Mouse (Mus musculus): Measurements from ENCODE around the gene Raet1e. TPM values are rescaled to one million over a fixed set of nuclear protein-coding genes. Genes with fewer than 3 reads are reported as not detected.
"Not testable (repeated sequence)": the region's sequence is repeated elsewhere in the genome, so short reads cannot be mapped to it uniquely, and the experiment has no call there.

Gene Raet1e
- total RNA-seq, 2 experiments from 2014 or later = 0.14 TPM; not detected in 1

DNA sequence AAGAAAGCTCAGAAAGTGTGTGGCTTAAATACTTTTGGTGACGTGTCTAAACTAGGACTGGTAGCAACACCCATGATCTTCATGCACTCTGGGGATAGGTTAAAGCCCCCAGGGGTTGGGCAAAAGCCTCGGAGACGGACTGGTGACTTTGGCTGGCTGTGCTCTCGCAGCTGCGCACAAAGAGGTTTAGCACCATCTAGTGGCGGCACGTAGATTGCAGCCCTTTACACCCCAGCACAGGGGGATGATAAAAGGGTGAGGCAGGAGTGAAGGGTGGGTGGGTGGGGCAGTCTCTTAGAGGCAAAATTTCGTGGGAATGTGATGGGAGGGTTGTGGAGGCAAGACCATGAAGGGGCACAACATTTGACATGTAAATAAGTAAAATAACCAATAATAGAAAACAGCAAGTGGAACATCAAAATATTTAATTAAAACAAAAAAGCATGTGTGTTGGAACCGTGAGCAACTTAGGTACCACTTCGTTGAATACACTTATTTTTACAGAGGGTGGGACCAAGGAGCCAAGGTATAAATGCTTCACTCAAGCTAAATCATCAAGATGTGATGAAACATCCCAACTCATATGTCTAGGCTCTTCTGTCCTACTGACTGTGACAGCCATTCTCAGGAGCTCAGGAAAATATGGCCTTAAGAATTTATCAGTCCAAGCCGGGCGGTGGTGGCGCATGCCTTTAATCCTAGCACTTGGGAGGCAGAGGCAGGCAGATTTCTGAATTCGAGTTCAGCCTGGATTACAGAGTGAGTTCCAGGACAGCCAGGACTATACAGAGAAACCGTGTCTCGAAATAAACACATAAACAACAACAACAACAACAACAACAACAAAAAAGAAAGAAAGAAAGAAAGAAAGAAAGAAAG is 5.6 kb downstream of the Raet1e start:
- DNase-seq (ENCODE audit: low spot score) = peak; percentile 63

DNA sequence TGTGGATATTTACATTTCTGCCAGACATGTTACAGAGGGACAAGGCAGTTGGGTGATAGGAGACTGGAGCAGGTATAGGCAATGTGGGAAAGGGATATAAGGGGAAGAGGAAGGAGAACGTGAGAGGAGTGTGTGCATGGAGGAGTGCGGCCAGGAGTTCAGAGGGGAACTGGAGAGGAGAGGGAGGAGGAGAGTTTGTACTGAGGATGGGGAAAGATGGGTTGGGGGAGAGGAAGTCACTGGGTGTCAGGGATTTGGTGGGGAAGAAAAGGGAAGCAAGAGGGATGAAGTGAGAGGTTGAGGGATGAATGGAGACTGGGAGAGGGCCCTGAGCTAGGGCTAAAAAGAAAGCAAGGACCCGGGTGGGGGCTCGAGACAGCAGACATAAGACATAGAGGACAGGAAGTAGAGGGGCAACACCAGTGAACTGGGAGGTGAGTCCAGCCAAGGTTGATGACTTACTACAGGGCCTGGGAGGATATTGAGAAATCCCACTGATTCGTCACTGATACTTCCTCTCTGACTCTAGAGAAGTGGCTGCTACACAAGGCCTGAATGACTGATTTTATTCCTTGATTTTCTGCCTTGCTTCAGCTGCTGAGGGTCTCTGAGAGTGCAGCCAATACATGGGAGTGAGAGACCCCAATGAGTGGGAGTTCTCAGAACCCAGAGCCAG is 7.1 kb downstream of the Raet1e start:
- not testable (repeated sequence) for DNase-seq (ENCODE audit: low spot score)

GRCm38 (mm10) chr10:22166025-22166424 is 7.7 kb downstream of the Raet1e start:
- not testable (repeated sequence) for DNase-seq (ENCODE audit: low spot score)

- not testable (repeated sequence) for DNase-seq (ENCODE audit: low spot score)
These were observed 8.7 kb downstream of the Raet1e start for GRCm38 (mm10) chr10:22167061-22167460.

GRCm38 (mm10) chr10:22169116-22169515 is 10.7 kb downstream of the Raet1e start:
- DNase-seq (ENCODE audit: low spot score) = not testable (repeated sequence)

- DNase-seq (ENCODE audit: low spot score) = not testable (repeated sequence)
These were observed 14.3 kb downstream of the Raet1e start for GRCm38 (mm10) chr10:22172431-22173334.

DNA sequence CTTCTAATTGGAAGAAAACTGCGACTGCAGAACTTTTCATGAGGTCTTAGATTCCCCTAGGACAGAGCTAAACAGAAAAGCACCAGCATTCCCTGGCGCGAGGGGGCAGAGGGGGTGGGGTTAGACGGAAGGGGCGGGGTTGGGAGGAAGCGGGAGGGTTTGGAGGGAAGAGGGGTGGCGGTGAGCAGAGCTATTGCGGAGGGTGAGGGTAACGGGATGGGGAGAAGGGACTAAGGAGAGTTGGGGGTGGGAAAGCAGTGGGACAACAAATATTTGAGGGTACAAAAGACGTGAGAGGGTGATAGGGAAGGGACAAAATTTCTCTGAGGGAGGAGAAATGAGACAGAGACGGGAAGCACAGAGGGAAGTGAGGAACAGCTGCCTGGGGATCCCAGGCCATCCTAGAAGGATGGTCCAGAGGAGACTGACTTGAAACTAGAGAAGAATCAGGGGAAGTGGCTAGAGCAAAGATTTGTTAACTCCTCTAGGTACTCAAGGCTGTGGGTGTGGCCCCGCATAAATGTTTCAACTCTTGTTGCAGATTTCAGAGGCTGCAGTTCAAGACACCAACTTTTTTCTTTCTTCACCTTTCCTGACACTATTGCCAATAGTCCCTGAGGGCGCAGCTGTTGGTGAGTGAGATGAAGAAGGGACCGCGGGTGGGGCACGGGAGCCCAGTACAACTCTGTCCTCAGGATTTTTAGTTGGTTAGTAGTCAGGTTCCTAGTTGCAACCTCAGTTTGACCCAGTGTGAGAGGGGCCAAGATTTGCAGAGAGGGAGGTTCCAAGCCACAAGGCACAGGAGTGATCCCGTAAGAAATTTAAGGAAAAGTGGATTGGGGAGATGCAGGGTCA is 15.2 kb downstream of the Raet1e start:
- DNase-seq (ENCODE audit: low spot score) = not testable (repeated sequence)

DNA sequence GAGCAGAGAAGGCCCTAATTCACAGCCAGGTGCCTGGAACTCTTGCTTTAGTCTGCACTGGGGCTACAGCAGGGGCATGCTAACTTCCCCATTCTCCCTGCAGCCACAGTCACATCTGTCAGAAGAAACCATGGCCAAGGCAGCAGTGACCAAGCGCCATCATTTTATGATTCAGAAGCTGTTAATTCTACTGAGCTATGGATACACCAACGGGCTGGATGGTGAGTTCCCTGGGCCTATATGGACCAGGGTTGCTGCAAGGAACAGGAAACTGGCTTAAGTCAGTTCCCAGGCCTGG is 15.8 kb downstream of the Raet1e start:
- DNase-seq (ENCODE audit: low spot score) = not testable (repeated sequence)

GRCm38 (mm10) chr10:22176515-22176914 is 18.1 kb downstream of the Raet1e start:
- DNase-seq (ENCODE audit: low spot score) = not testable (repeated sequence)

DNA sequence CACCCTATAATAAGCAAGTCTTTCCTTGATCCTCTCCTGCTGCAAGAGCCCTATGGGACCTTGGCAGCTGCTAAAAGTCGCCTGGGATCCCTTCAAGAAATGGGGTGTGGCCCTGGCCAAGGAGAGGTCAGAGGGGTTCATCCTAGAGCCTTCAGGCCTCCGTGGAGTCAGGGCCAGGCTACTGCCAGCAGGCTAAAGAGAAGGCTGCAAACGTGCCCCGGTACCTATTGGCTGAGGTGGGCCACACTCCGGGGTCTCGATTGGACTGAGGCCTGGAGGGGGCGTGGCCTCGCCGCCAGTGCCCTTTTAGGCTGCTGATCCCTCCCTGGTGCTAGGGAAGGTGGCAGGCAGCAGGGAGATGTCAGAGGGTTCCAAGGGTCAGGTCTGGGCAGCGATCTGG is 32.7 kb downstream of the Raet1e start:
- DNase-seq (ENCODE audit: low spot score) = not testable (repeated sequence)

DNA sequence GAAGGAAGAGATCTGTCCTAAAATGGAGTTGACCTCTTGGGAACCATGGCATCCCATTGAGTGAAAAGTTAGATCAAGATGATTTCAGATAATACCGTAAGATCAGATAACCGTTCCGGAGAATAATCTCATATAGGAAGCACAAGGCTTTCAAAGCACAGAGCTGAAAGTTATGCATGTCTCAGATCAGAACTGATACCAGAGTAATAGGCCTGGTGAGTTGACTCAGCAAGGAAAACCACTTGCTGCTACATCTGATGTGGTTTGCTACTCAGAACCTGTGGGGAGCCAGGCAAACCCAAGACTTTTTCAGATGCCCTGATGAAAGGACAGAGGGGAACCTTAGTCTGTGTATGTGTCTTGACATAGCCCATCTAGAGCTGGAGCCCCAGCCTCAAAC is 43.0 kb downstream of the Raet1e start:
- DNase-seq (ENCODE audit: low spot score) = not testable (repeated sequence)

- not testable (repeated sequence) for DNase-seq (ENCODE audit: low spot score)
These were observed 44.6 kb downstream of the Raet1e start for GRCm38 (mm10) chr10:22202784-22203583.

GRCm38 (mm10) chr10:22206443-22206842 is 48.1 kb downstream of the Raet1e start:
- DNase-seq (ENCODE audit: low spot score) = not testable (repeated sequence)

GRCm38 (mm10) chr10:22212012-22212696 is 53.8 kb downstream of the Raet1e start:
- DNase-seq (ENCODE audit: low spot score) = peak; percentile 35

DNA sequence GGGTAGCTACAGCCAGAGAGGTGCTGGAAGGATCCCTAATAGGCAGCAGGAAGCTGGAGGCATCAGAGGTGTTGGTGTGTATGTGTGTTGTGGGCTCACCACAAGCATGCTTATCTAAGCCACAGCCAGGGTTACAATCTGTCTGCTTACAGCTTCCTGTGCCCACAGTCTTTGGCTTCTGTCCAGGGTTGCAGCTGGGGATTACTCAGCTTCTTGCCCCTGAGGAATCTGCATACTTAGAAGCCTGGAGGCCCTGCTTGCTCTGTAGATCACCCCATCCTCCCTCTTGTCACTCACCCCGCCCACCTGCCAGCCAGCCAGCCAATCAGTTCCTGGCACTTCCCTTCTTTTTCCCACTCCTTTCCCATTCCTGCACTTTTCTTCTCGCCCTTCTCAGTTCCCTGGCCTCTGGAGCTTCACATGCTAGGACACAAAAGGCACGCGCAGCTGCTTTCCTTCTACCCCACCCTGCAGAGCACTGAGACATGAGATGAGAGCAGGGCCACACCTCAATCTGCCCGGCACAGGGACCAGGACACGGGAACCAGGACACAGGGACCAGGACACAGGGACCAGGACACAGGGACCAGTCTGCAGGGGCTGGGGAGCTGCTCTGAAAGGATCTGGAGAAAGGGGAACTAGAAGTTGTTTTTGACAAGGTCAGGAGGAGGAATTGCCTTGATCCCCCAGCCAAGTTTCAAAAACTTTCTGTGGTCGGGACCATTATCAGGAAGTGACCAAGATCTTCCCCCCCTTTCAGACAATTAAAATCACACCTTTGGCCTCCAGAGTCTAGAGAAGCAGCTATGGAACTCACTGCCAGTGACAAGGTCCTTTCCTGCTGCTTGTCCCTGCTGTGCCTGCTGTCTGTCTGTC is 65.3 kb downstream of the Raet1e start:
- DNase-seq (ENCODE audit: low spot score) = peak; percentile 18

- DNase-seq (ENCODE audit: low spot score) = no peak
These were observed 106.7 kb downstream of the Raet1e start for GRCm38 (mm10) chr10:22265060-22265459.

DNA sequence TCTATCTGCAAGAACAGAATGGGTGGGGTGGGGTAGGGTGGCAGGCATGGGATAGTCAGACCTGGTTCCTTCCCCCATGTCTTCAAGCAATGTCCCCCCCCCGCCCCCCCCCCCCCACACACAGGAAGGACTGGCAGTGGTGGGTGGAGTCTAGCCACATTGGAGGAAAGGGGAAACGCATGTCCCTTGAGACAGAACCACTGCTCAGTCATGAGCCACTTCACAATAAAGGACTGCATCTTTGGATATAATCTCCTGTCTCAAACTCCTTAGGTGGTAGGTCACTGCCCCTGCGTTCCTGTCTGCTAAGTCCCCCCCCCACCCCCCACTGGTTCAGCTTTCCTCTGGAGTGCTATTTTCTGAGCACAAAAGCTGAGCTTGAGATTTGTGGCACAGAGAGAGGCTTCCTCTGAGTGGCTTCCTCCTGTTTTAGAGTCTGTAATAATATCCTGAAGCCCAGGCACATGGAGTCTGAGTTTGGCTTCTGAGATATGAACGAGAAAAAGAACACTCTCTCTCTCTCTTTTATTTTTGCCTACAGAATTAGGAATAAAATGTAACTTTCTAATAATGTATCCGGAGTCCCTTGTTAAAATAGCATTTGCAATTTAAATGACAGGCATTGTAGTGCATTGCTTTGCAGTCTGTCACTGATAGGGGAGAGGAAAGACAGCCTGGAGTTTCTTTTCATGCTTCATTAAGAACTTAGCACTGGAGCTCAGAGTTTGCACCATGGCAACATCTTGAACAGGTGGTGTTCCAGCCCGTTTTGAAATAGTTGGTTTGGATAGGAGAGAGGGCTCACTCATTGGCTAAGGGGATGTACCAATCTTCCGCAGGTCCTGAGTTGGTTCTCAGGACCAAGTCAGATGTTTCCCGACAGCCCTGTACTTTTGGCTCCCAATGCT is 112.8 kb downstream of the Raet1e start:
- not testable (repeated sequence) for DNase-seq (ENCODE audit: low spot score)
